Mouse (Mus musculus) hematopoietic stem cell, adult 5-6 weeks (primary cell): Measurements from ENCODE around the gene 4833439L19Rik. TPM values are rescaled to one million over a fixed set of nuclear protein-coding genes. Genes with fewer than 3 reads are reported as not detected.
"Not testable (repeated sequence)": the region's sequence is repeated elsewhere in the genome, so short reads cannot be mapped to it uniquely, and the experiment has no call there.

Experiments used
- ATAC-seq, 2 experiments: fragments of 125-278 bp in 1 of 2; replicated peaks in 1 of 2; 2 replicates each; pipeline ENCODE4 v1.8.0; 2016 to 2017; ENCODE audit warnings: inconsistent platforms in 2 of 2, mild to moderate bottlenecking in 2 of 2, moderate number of reproducible peaks in 2 of 2, low read depth in 1 of 2, moderate TSS enrichment in 1 of 2; ENCODE audit not compliant: low FRiP score in 2 of 2, poor library complexity in 2 of 2, severe bottlenecking in 2 of 2, insufficient read depth in 1 of 2, low TSS enrichment in 1 of 2
- total RNA-seq: library from RNA; stranded (forward); fragments of 172-1452, 232-1000 nt; gene quantifications from 2 replicates; pipeline ENCODE4 v1.2.3, GENCODE M21; 2017

Gene 4833439L19Rik
- total RNA-seq = 20.8 and 27.9 TPM in 2 replicates

DNA sequence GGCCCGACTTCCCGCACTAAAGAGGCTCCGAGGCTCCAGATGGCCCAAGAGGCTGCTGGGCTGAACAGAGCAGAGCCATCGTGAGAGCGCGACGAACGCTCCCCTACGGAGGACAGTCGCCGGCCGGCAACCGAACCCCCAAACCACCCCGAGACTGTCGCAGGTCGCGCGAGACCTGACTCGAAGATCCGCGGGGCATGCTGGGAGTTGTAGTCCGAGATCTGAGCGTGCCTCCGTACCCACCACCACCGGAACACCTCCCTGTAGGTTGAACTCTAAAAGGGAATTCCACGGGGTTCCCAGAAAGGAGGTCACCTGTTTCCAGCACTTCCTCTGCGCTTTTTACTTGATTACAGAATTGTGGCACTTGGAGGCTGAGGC, at the start of gene 4833439L19Rik:
4833439L19Rik (minus strand) TSS at position 235 of the 381 bp plus-strand sequence.
- peak; percentile 98 to 99 for ATAC-seq

GRCm38 (mm10) chr13:54613141-54613540, 47.9 kb upstream of the 4833439L19Rik start:
- ATAC-seq = not testable (repeated sequence)

DNA sequence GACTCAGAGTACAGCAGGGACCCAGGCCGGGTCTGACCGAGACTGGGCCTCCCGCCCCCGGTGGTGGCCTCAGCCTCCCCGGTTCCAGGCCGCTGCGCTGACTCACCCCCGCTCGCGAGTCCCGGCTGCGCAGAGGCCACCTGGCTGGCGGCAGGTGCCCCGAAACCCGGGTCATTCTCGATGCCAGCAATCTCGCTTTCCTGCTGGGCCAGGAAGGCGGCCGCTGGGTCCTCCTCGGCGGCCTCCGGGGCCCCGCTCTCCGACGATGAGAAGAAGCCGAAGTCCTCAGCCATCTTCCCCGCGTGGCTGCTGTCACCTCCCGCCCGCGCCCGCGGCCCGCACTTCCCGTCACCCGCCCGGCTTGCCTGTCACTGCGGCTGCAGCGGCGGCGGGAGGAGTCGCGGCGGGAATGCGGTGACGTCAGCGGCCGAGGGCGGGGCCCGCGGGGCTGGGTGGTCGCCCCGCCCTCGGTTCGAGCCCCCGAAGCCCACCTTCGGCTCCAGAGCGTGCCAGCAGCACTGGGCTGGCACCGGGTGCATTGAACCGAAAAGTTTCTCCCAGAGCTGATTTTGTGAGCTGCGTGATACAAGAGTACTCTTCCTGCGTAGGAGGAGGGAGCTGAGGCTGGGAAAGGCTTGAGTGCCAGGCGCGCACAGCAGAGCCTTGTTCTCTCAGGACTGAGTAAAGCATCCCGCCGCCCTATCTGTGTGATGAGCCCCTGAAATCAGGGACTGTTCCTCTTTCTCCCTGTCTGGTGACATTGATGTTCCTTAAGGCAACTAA, 45.9 kb upstream of the 4833439L19Rik start, which contains the start of gene Cltb:
Cltb (minus strand) TSS at position 373 of the 783 bp plus-strand sequence.
- peak; percentile 46 to 68 for ATAC-seq

GRCm38 (mm10) chr13:54610613-54610971, 45.4 kb upstream of the 4833439L19Rik start:
- 0 out of 4 replicates have a peak, but pooled peaks of 1 of the 2 experiments have one; percentile 13 for ATAC-seq

GRCm38 (mm10) chr13:54609301-54609700, 44.1 kb upstream of the 4833439L19Rik start:
- no peak for ATAC-seq

DNA sequence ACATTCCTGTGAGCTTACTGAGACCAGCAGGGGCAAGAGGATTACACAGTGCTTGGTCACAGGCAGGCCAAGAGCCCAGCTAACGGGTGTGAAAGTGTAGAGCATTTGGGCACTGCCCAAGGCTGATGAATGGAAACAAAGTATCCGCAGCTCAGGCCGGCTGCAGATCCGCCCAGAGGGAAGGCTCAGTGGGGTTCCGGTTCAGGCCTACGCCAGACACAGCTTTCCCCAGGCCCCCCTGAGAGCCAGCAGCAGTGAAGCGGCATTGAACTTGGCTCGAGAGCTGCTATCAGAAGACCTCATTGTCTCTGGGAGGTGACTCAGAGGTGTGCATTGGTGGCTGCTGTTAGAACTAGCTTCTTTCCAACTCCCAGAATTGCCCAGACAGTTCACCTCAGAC, 43.4 kb upstream of the 4833439L19Rik start:
- no peak for ATAC-seq

DNA sequence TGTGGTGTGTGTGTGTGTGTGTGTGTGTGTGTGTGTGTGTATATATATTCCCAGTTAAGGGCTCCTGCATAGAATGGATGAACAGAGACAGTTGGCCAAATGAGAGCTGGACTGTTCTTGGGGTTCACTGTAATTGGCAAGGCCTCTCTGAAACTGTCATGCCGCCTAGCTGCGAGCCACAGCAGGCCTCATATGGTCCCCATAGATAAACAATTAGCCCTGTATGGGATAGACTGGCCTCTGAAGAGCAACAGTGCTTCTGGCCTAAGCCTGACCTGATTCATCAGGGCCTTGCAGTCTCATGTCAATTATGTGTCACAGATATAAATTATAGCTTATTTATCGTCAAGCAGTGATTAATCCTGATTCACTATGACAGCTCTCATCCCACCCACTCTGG, 42.8 kb upstream of the 4833439L19Rik start:
- ATAC-seq = no peak

- ATAC-seq = no peak
These were observed 42.0 kb upstream of the 4833439L19Rik start for GRCm38 (mm10) chr13:54607204-54607603.

GRCm38 (mm10) chr13:54605426-54605825, 40.2 kb upstream of the 4833439L19Rik start:
- ATAC-seq = no peak

DNA sequence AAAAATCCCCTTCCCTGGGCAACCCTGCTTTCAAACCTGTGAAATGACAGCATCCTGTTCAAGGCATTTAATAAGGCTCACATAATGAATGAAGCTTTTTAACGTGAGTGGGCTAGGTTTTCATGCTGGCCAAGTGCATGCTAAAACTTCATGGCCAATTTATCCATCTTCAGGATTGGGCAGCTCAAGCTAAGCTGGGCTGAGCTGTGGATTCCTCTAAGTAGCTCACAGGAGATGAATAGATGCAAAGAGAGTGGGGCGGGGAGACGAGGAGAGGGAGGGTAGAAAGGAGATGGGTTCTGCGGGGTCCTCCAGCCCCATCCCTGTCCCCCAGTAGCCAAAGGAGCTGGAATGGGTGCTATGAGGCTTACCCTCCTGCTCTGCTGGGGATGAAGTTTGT, 39.0 kb upstream of the 4833439L19Rik start:
- no peak for ATAC-seq

GRCm38 (mm10) chr13:54603501-54603900, 38.3 kb upstream of the 4833439L19Rik start:
- no peak for ATAC-seq

- no peak for ATAC-seq
These were observed 37.4 kb upstream of the 4833439L19Rik start for GRCm38 (mm10) chr13:54602639-54603111.

GRCm38 (mm10) chr13:54598622-54599143, 33.4 kb upstream of the 4833439L19Rik start:
- no peak for ATAC-seq

GRCm38 (mm10) chr13:54596870-54597269, 31.6 kb upstream of the 4833439L19Rik start:
- no peak for ATAC-seq

GRCm38 (mm10) chr13:54596107-54596690, 31.0 kb upstream of the 4833439L19Rik start:
- no peak for ATAC-seq

- ATAC-seq = no peak
These were observed 28.4 kb upstream of the 4833439L19Rik start for GRCm38 (mm10) chr13:54593617-54594016.

DNA sequence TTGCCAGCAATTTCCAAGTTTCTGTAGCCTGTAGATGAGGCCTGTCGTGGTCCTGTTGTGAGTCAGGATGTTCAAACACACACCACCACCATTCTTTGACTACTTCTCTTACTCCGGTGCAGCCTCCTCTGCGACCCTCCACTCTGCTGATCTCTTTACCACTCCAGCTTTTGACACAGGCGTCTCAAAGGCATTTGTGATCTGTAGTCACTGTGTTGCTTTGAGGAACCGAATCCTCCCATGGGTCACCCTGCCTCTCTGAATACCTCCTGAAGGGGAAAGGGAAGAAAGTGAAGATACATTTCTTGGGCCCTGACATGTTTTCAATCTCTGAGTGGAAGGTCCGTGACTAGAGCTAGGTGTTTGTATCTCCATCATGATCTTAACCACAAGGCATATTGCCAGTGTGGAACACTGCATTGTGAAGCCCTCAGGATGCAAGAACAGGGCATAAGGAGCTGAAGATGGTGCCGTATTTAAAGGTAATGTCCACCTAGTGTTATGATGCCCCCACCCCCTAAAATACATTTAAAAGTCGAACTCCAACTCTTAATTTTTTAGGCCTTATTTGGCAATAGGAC, 26.6 kb upstream of the 4833439L19Rik start:
- ATAC-seq = no peak
